Mouse (Mus musculus) bone marrow, adult 2 months (tissue): ENCODE measurements around the gene Bicd2.

Experiments used
- CTCF ChIP-seq: fragments of 200-500 bp; IDR thresholded peaks from 2 replicates; pipeline ENCODE4 v1.5.1; 2011; ENCODE audit warnings: low read length, control low read depth; ENCODE audit not compliant: control insufficient read depth, insufficient read depth
- POLR2A ChIP-seq: fragments of 200-500 bp; IDR thresholded peaks from 2 replicates; pipeline ENCODE4 v1.6.1; 2011; ENCODE audit warnings: low read depth, mild to moderate bottlenecking, control low read depth, low read length, borderline replicate concordance; ENCODE audit not compliant: control insufficient read depth

DNA sequence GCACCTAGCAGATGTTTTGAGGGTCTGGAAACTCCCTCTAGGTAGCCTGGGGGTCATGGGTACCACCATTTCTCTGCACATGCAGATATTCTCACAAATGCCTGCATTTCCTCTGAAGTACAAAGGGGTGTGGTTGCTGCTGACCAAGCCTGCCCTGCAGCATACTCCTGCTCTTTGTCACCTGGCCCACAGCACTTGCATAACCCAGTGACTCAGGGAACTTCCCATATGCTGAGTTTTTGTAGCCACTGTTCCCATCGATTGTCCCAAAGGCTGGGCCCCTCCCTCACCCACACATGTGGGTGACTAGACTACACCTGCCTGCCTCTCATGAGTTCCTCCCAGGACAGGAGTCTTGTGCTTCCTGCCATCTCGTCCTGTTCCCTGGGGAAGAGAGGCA is 61.2 kb downstream of the Bicd2 start:
- TF ChIP-seq CTCF, result no peak
- TF ChIP-seq POLR2A, result no peak
